Mouse (Mus musculus) kidney, postnatal 0 days (tissue): ENCODE measurements at regions not wholly inside any gene's neighbourhood (a gene's known extent, or its start where the extent isn't known, plus 50 kb on each side); places are given as distances from the start of the nearest gene placed in this dataset.
A peak's percentile ranks its signal among the peaks of the same experiment; 100 is the strongest.

Experiments
- ATAC-seq: fragments of 200-750 bp; cut with Nextera tagmentation; replicated peaks from 2 replicates; pipeline ENCODE4 v1.8.0; 2017; ENCODE audit warnings: low read depth, moderate number of reproducible peaks, moderate TSS enrichment, moderate library complexity; ENCODE audit not compliant: low FRiP score
- DNase-seq: peaks from one replicate; pipeline ENCODE4 v3.0.0-alpha.2; 2016; ENCODE audit warnings: low spot score
- H3K27ac ChIP-seq: fragments of 300-500 bp; sonication (generic); 2 replicates; pipeline ENCODE4 v1.5.1; 2014; ENCODE audit warnings: mild to moderate bottlenecking
- H3K27me3 ChIP-seq: fragments of 300-500 bp; sonication (generic); 2 replicates; pipeline ENCODE4 v1.6.1; 2014; ENCODE audit warnings: low read length, mixed read lengths; ENCODE audit not compliant: insufficient read depth
- H3K36me3 ChIP-seq: fragments of 300-500 bp; sonication (generic); 2 replicates; pipeline ENCODE4 v1.6.1; 2014; ENCODE audit warnings: low read length, mixed read lengths; ENCODE audit not compliant: insufficient read depth
- H3K4me1 ChIP-seq: fragments of 300-500 bp; sonication (generic); replicated peaks from 2 replicates; pipeline ENCODE4 v1.6.1; 2014; ENCODE audit warnings: antibody characterized with exemption, low read length, mixed read lengths; ENCODE audit not compliant: insufficient read depth
- H3K4me2 ChIP-seq: fragments of 300-500 bp; sonication (generic); 2 replicates; pipeline ENCODE4 v1.6.1; 2014; ENCODE audit warnings: mild to moderate bottlenecking, low read length, moderate library complexity, mixed read lengths
- H3K4me3 ChIP-seq: fragments of 300-500 bp; sonication (generic); replicated peaks from 2 replicates; pipeline ENCODE4 v1.5.1; 2014; ENCODE audit warnings: low read depth, low read length
- H3K9ac ChIP-seq: fragments of 300-500 bp; sonication (generic); 2 replicates; pipeline ENCODE4 v1.6.1; 2014; ENCODE audit warnings: low read depth, low read length
- H3K9me3 ChIP-seq: fragments of 300-500 bp; sonication (generic); replicated peaks from 2 replicates; pipeline ENCODE4 v1.6.1; 2016; ENCODE audit warnings: low read length, inconsistent platforms, mixed read lengths
- CTCF ChIP-seq: IDR thresholded peaks from 2 replicates; pipeline ENCODE4 v1.5.1; 2016; ENCODE audit warnings: antibody characterized with exemption, low read depth, mild to moderate bottlenecking, moderate library complexity
- WGBS: fragments of 180-500 bp; shearing (Covaris S2); extraction: QIAGEN DNeasy Blood & Tissue Kit; methylation state at CpG from one replicate; pipeline ENCODE4 v1.1.7; 2014; 5-methylcytosine and 5-hydroxymethylcytosine counted together

DNA sequence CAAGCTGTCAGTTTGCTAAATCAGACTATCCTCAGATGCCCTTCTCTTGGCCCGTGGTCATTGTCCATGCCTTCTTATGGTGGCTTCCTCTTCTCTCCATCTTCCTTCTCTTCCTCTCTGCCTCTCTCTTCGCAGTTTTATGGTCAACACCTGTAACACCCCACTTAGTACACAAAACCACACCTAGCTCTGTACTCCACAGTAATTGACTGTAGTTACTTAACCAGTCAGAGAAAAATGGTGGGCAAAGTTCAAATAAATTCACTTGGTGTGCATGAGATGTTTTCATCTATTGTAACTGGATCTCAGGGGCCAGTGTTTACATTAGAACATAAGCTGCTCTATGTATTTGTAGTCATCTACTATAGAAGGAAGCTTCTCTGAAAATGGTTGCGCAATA, 807.8 kb upstream of the Cadm2 start:
- no peak for ATAC-seq
- Histone ChIP-seq H3K4me1 (no peaks in the 10 kb centered on the region), H3K4me2 (no peak overlapping the region), H3K9ac (no peak overlapping the region), H3K27ac (no peak overlapping the region), H3K27me3 (no peaks in the 10 kb centered on the region), H3K36me3 (no peaks in the 10 kb centered on the region), H3K9me3 (no peaks in the 10 kb centered on the region), H3K4me3 (no peak overlapping the region)
- WGBS: 79% methylated on average over 3 of the region's 3 CpGs
- no peak for TF ChIP-seq CTCF
- no peak for DNase-seq

DNA sequence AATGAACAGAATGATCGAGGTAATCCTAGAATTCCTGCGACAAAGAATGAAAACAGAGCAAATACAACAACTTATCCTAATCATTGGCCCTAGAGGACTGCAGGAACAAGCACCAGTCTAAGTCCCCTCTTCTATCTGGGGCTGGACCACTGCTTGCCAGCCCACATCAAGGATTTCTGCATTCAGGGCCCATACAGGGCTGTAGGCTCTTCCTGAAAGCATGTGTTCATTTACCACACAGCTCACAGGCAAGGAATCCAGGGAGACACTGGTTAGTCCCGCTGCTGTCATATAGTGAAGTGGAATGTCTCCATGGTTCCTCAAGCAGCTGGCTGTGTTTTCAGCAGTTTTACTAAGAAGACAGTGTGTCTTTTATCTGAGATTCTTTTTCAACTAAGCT, 806.8 kb upstream of the Cadm2 start:
- Histone ChIP-seq H3K4me2 (no peak overlapping the region), H3K9ac (no peak overlapping the region), H3K4me1 (no peaks in the 10 kb centered on the region), H3K36me3 (no peaks in the 10 kb centered on the region), H3K4me3 (no peak overlapping the region), H3K27me3 (no peaks in the 10 kb centered on the region), H3K27ac (no peak overlapping the region), H3K9me3 (no peaks in the 10 kb centered on the region)
- 90% methylated on average over 3 of the region's 3 CpGs for WGBS
- DNase-seq: no peak
- no peak for TF ChIP-seq CTCF
- no peak for ATAC-seq

DNA sequence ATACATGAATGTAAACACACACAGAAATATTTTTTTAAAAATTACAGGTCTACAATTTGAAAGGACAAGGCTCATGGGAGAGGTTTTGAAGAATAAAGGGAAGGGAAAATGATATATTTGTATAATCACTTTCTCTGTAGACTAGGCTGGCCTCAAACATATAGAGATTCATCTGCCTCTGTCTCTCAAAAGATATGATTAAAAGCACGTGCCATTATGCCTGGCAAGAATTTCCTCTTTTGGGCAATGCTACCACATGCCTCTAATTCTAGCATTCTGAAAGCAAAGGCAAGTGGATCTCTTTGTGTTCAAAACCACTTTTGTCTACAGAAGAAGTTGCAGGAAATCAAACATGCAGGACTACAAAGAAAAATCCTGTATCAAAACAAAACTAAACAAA, 804.6 kb upstream of the Cadm2 start:
- no peak for TF ChIP-seq CTCF
- Histone ChIP-seq H3K27me3 (no peaks in the 10 kb centered on the region), H3K4me1 (no peaks in the 10 kb centered on the region), H3K4me2 (no peak overlapping the region), H3K4me3 (no peak overlapping the region), H3K9me3 (no peaks in the 10 kb centered on the region), H3K9ac (no peak overlapping the region), H3K27ac (no peak overlapping the region), H3K36me3 (no peaks in the 10 kb centered on the region)
- ATAC-seq: no peak
- WGBS: 77% methylated on average over 1 of the region's 1 CpGs
- DNase-seq: no peak

DNA sequence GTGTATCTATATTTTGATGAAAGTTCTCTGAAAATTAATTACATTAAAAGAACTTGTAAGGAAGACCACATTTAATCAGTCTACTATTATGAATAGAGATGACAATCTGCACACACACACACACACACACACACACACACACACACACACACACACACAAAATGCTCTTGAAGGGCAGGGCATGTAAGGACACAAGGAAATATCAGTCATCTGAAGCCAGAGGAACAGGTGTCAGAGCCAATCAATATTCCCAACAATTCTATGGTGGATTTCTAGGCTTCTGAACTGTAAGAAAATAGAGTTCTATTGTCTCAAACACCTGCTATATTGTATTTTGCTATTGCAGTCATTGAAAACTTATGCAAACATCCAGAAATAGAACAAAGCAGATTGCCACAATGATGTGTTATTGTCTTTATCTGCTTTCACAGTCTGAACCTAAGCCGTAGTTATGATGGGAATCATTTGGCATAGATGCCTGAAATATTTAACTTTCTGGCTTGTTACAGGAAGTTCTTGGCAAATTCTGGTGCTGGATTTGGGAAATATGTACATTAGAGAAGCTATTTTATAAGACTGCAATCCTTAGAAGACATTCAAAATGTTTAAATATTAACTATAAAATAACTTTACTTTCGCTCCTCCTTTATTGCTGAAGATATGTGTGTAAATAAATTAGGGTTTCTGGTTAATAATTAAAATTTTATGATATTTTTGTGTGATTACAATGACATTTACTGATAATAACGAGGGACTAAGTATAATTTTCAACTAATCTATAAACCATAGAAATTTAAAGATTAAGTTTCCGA, 781.4 kb upstream of the Cadm2 start:
- ATAC-seq: no peak

DNA sequence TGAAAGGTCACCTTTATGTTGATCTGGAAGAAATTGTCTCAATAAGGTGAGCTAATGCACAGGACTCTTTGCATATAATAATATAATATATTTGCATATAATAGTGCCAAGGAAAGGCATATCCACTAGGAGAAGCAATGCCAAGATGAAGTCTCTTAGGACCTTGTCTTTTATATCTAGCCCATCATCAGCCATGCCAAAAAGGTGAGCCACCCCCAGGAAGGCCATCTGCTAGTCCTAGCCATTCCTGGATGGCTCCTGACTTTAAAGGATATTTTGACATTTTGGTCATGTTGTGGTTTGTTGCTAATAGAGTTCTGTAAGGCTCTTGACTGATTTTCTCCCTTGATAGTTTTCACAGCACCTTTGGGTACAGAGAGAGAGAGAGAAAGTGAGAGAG, 779.9 kb upstream of the Cadm2 start:
- Histone ChIP-seq H3K27ac (no peak overlapping the region), H3K4me2 (no peak overlapping the region), H3K9me3 (no peaks in the 10 kb centered on the region), H3K4me1 (no peaks in the 10 kb centered on the region), H3K36me3 (no peaks in the 10 kb centered on the region), H3K4me3 (no peak overlapping the region), H3K27me3 (no peaks in the 10 kb centered on the region), H3K9ac (no peak overlapping the region)
- DNase-seq: no peak
- TF ChIP-seq CTCF: no peak
- no peak for ATAC-seq

More for the DNA sequence above, 781.4 kb upstream of the Cadm2 start:
- no peak overlapping the region for H3K4me2 ChIP-seq
- no peaks in the 10 kb centered on the region for H3K4me1 ChIP-seq
- DNase-seq: no peak
- no peaks in the 10 kb centered on the region for H3K27me3 ChIP-seq
- TF ChIP-seq CTCF: no peak
- H3K9ac ChIP-seq: no peak overlapping the region
- H3K36me3 ChIP-seq: no peaks in the 10 kb centered on the region
- no peaks in the 10 kb centered on the region for H3K9me3 ChIP-seq
- H3K27ac ChIP-seq: no peak overlapping the region
- 78% methylated on average over 4 of the region's 4 CpGs for WGBS
- H3K4me3 ChIP-seq: no peak overlapping the region

DNA sequence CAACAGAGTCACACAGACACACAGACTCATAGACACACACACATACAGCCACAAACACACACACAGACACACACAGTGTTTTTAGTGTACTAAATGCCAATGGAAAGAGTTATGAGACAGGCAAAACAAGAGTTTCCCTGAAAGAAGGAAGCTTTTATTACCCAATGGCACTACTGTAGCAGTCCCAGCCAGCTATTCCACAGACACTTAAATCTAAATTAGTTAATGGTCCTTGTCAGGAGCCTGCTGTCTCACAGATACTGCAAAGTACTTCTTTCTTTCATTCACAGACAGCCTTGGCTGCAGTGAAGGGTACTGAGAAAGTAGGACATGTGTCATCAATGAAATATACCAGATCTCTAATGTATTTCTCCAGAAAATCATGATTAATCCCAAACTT, 730.4 kb upstream of the Cadm2 start:
- no peak overlapping the region for H3K4me3 ChIP-seq
- no peak for ATAC-seq

DNA sequence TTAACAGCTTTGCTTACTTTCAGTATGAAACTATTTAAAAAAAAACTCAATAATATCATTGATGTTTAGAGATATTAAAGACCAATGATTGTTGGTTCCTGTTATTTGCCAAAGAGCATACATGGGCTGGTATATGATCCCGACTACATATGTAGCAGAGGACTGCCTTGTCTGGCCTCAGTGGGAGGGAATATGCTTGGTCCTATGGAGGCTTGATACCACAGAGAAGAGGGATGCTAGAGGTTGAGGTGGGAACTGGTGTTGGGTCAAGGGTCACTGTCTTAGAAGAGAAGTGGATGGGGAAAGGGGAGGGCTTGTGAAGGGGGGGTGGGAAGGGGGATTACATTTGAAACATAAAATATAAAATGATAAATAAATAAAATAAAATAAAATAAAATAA, 718.3 kb upstream of the Cadm2 start:
- no peak for TF ChIP-seq CTCF
- H3K27ac ChIP-seq: no peak overlapping the region
- no peaks in the 10 kb centered on the region for H3K9me3 ChIP-seq
- H3K27me3 ChIP-seq: no peaks in the 10 kb centered on the region
- no peak overlapping the region for H3K4me3 ChIP-seq
- no peaks in the 10 kb centered on the region for H3K4me1 ChIP-seq
- ATAC-seq (no peak), DNase-seq (no peak)
- no peaks in the 10 kb centered on the region for H3K36me3 ChIP-seq
- H3K4me2 ChIP-seq: no peak overlapping the region
- H3K9ac ChIP-seq: no peak overlapping the region
- WGBS: 82% methylated on average over 1 of the region's 1 CpGs

More for the DNA sequence above, 730.4 kb upstream of the Cadm2 start:
- H3K4me2 ChIP-seq: no peak overlapping the region
- no peak overlapping the region for H3K27ac ChIP-seq
- no peaks in the 10 kb centered on the region for H3K27me3 ChIP-seq
- no peak for TF ChIP-seq CTCF
- H3K4me1 ChIP-seq: no peaks in the 10 kb centered on the region
- H3K9ac ChIP-seq: no peak overlapping the region
- no peaks in the 10 kb centered on the region for H3K9me3 ChIP-seq
- peak; percentile 28 for DNase-seq
- no peaks in the 10 kb centered on the region for H3K36me3 ChIP-seq
